Mouse (Mus musculus): ENCODE results near the gene Mxra7. TPM values are rescaled to one million over a fixed set of nuclear protein-coding genes. Genes with fewer than 3 reads are reported as not detected.
"Not testable (repeated sequence)": the region's sequence is repeated elsewhere in the genome, so short reads cannot be mapped to it uniquely, and the experiment has no call there.

The Mxra7 gene
- total RNA-seq (2015) (0.55 TPM in 1 of 2 replicates, not detected in the other), total RNA-seq (2017) (0.33 TPM in 1 of 2 replicates, not detected in the other)

DNA sequence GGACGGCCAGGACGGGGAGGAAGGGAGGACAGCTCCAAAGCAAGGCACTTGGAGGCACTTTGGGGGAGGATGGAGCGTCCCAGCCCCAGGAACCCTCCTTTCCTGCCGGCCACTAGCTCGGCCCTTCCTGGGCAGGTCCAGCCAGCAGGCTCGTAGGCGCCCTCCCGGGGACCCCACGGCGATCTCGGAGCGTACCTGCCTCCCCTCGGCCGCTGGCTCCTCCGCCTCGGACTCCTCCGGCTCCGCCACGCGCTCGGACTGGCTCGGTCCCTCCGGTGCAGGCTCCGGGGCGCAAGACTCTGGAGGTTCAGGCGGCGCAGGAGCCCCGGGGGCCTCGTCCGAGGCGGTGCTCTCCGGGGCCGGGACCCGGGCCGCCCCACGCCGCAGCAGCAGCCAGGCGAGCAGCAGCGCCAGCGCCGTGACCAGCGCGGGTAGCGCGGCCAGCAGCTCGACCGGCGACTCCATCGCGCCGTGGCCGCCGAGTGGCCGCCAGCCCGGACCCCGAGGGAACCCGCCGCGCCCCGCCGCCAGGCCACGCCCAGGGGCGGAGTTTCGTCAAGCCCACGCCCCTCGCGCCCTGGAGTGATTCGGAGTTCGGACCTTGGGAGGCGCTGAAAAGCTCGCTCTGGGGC is at the start of gene Mxra7:
TSS of gene Mxra7 (minus strand) at position 513 of the 632 bp plus-strand sequence.
- ATAC-seq (ENCODE audit: poor library complexity, severe bottlenecking), result peak; percentile 82

DNA sequence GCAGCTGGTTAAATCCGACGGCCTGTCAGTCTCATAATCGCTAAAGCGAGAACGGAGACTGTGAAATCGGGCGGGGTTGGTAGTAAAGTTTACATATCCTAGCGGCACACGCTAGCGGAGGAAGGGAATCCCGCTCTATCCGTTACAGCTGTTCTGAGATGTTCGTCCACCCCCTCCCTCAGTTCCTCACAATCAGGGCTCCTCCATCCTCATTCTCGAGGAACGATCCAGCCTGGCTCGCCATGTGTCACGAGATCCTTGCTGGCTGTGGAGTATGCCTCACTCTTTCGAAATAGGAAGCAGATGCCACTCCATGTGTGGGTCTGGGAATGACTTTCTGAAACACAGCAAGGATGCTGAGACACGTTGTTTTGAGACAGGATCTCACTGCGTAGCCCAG is 46.1 kb upstream of the Mxra7 start:
- no peak for ATAC-seq (ENCODE audit: poor library complexity, severe bottlenecking)

DNA sequence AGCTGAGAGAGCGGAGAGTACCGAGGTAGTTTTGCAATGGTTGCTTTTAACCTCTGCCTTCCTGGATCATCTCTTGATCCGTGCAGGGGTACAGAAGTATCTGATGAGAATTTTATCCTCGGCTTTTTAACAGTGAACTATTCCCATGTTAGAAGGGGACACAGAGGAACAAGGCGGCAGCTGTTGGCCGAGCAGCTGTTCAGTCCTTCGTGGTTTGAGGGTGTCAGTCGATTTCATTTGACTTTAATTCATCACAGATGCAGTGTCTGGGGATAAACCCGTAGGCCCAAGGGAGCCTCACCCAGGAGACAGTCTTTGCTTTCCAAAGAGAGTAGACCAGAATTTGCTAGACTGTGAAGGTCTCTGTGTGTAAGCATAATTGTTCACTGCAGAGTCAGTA is 43.7 kb upstream of the Mxra7 start:
- ATAC-seq (ENCODE audit: poor library complexity, severe bottlenecking), result no peak

DNA sequence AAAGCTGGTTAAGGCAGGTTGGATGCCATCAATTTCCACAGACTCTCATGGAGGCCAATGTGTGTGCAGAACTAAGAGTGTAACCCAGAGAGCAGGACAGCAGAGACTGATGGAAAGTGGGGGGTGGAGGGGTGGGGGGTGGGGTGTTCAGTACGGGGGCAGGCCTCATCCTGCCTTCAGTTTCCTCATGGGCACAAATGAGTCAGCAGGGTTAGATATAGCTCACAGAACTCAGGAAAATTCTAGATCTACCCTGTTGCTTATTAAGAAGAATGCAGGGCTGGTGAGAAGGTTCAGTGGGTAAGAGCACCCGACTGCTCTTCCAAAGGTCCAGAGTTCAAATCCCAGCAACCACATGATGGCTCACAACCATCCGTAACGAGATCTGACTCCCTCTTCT is 41.8 kb upstream of the Mxra7 start:
- no peak for ATAC-seq (ENCODE audit: poor library complexity, severe bottlenecking)

DNA sequence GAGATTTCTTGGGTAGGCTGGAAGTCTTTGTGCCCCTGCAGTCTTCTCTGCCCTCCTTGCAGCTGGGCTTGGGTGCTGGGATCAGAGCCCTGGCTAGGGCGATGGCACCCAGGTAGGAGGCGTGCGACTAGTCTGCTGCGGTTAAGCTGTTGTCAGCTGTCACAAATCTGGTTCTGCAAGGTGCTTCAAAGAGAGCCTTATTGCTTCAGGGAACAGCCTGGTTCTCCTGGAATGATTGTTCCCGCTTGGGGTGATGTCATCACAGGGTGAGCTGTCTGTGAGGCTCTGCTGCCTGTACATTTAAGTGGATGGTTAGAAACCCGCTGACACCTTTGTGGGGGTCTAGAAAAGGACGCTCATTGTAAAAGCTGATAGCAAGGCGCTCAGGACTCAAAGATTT is 41.4 kb upstream of the Mxra7 start:
- ATAC-seq (ENCODE audit: poor library complexity, severe bottlenecking), result no peak

DNA sequence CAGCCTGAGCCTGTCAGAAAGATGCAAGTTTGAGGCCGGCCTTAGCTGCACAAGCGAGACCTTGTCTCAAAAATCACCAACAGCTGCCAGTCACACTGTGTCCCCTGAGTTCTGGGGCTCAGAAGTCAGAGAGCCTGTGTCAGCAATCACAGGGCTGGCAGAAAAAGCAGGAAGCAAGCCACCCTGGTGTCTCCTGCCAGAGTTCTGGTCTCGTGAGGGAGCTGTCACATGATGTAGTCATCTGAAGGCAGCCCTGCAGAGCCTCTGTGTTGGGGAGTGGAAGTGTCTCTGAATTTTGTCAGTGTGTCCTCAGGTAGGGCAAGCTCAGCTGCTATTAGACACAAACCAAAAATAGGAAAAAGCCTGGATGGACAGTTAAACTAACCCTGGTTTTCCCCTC is 40.3 kb upstream of the Mxra7 start:
- ATAC-seq (ENCODE audit: poor library complexity, severe bottlenecking), result no peak

DNA sequence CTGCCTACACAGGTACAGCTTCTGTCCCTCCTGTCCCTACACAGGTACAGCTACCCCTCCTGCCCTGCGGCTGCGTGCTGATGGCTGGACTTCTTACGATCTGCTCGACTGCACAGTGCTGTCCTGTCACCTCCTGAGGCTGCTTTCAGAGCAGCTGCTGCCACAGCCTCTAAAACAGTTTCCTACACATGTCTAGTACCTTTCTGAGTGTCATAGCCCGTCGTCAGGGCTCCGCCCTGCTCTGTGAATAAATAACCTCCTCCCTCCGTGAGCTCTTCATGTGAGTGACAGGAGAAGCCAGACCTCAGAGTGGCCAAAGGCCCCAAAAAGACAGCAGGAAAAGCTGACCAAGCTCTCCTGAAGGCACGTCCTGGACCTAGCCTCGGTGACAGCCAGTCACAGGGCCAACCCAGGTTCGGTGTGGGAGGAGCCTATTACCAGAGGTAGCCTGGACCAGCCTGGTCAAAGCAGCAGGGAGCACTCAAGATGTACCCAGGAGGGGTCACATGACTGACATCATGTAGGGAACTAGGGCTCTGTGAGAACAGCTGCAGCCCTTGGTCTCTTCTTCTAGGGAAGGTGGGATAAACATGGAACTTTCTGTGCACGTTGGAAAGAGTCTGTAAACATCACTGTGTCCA is 38.2 kb upstream of the Mxra7 start:
- ATAC-seq (ENCODE audit: poor library complexity, severe bottlenecking), result no peak

DNA sequence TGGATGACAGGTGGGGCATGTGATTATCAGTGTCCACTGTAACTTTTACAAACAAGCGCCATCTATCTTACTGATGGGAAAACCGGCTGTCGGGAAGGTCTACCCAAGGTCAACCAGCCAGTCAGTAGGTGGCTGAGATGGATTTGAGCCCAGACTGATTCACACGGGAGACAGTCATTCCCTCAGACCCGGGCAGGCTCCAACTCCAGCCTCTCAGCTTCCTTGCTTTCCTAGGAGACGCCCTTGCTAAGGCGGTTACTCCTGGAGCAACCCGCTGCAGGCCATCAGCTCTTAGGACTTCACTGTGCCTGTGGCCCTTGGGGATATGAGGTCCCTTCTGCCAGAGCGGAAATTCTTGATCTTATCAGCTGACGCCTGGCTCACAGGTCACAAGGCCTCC is 36.6 kb upstream of the Mxra7 start:
- no peak for ATAC-seq (ENCODE audit: poor library complexity, severe bottlenecking)

DNA sequence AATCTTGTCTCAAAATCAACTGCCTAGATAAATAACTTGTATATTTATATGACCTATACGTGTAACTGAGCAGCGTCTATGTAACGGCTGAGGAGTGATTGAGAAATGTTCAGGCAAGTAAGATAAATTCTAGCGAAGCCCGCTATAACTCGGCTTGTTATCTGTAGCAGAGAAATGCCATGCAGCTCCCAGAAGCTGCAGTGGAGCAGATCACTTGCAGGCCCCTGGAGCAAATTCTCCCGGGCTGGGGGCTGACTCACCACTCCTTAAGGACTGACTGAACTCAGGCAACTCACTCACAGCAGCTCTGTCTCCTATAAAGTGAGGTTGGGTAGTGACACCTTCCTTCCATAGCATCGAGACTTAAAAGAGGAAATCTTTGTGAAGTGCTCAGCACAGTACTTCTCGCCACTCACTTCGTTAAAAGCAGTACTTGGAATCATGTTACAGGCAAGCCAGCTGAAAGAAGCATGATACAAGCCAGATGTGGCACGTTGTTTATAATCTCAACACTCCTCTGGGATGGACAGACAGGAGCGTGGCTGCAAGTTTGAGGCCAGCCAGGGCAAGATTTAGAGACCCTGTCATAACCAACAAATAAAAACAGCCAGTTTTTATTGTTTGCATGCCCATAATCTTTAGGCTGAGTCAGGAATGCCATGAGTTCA is 29.5 kb upstream of the Mxra7 start:
- ATAC-seq (ENCODE audit: poor library complexity, severe bottlenecking), result no peak

DNA sequence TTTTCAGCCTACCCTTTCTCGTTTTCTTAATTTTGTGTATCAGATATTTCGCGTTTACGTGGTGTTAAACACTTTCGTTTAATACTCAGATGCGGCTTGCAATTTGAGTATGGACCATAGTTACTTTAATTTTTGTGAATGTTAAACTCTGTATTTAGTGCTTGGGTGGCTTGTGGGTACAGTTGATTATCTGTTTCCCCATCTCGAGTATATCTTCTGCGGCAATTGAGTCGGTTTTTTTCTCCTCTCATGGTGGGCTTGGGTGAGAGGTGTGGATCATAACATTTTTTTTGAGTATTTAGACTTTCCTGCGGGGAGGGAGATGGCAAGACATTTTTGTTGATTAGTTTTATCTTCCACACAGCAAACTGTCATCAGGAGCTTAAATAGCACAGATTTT is 26.4 kb upstream of the Mxra7 start:
- no peak for ATAC-seq (ENCODE audit: poor library complexity, severe bottlenecking)

DNA sequence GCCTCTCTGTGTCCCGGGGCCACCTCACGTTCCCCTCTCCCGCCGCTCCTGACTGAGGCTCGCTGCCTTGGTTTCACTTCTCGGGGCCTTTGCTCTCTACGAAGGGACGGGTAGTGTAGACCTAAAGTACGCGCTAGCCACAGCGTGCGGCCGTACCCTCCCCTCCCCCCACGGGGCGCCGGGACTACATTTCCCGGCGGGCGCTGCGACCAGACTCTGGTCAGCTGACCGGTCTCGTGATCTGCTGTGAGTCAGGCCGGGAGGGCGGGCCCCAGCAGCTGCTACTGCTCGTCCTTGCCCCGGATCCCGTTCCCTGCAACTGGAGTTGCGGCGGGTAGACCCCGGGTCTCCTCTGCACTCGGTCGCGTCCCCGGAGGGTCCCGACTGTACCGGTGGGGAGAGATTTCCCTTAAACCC is 25.7 kb upstream of the Mxra7 start:
- ATAC-seq (ENCODE audit: poor library complexity, severe bottlenecking), result peak; percentile 75

DNA sequence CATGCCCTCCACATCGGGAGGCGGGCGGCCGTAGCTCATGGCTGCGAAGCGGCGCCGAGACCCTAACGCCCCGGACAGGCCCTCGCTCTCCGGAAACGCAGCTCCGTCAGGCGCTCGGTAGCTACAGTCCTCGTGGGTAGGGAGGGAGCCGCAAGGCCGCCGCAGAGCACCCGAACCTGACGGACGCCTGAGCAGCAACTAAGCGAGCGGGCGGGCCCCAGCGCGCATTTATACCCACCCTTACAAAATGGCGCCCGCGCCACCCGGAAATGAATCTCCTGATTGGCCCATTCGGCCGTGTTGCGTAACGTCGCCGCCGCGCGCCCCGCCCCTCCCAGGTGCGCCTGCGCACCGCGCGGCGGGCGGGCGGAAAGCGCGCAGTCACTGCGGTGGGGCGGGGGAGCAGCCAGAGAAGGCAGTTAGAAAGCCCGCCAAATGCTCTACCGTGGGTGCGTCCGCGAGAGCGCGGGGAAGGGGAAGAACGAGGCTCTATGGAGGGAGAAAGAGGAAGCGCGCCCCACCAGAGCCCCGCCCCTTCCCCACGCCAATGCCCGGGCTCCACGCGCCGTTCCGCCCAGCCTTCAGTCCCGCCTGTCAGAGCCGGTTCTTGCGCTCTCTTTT is 25.2 kb upstream of the Mxra7 start, which contains the start of gene Srsf2:
TSS of gene Srsf2 (minus strand) at position 204 of the 621 bp plus-strand sequence.
- peak; percentile 74 for ATAC-seq (ENCODE audit: poor library complexity, severe bottlenecking)

DNA sequence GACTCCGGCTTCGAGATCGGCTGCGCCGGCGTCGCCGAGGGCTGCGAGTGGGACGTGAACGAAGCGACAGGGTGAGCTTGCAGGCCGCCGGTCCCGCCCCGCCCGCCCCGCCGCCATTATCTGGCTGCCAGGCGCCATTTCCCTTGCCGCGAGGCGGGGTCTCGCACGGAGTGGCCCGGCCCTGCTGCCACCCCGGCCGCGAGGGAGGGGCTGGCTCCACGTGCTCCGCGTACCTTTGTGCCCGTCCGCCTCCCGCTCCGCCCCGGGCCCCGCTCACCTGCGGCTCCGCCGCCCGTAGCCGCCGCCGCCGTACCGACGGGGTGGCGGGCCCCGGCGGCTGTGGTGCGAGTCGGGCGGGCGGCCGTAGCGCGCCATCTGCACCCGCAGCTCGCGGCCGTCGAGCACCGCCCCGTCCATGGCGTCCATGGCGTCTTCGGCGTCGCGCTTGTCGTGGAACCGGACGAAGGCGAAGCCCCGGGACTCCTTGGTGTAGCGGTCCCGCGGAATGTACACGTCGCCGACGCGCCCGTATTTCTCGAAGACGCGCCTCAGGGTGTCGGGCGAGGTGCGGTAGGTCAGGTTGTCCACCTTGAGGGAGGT is 24.5 kb upstream of the Mxra7 start, which contains the start of gene Mfsd11:
TSS of gene Mfsd11 (plus strand) at position 150 of the 600 bp plus-strand sequence.
- ATAC-seq (ENCODE audit: poor library complexity, severe bottlenecking), result peak; percentile 34

DNA sequence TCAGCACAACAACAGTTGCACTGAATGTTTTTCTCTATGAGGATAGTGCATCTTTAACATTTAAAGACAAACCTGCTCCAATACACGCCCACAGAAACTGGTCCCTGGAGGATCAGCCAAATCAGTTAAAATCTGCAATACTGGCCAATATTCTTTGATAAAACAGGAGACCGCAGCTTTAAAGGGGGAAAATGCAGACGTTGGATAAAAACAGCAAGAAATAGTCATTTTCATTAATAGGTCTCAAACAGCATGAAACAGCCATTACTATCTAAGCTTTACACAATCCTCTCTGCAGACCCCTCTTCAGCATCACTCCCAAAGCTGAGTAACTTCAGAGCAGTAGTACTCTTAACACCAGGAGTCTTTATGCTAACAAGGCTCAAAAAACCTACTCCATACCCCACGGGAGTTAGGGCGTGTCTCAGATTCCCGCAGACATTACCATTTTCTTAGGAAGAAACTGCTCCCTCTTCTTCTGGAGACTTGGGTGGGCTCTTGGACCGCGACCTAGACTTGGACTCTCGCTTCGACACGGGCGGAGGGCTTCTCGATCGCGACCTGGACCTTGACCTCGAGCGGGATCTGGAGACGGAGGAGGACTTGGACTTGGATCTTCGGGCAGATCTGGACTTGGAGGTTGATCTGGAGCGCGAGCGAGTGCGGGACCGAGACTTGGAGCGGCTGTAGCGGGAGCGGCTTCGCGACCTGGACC is 23.9 kb upstream of the Mxra7 start:
- ATAC-seq (ENCODE audit: poor library complexity, severe bottlenecking), result no peak

DNA sequence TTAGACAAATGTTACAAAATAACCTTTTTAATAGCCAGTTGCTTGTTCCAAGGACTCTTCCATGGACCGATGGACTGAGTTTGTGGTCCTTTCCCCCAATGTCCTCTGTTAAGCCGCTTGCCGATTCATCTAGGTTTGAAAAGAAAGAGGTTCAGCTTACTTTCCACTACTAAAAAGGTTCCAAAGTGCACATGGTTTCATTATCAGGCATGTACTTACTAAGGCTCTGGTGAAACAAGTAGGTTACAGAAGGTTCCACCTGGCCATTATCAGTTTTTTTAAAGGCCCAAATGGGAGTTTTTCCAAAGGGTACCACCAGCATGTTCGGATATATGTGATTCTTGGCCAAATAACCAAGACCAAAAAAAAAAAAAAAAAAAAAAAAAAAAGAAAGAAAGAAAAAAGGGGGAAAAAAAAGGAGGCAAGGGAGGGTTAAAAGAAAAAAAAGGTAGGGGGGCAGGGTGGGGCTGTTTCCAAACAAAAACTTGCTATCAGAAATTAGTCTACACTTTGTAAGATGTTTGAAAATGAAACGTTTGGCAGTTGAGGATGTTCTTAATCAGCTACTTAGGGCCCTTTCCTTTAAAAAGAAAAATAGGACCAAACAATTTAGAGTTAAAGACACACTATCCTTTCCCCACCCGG is 23.1 kb upstream of the Mxra7 start:
- ATAC-seq (ENCODE audit: poor library complexity, severe bottlenecking), result no peak

DNA sequence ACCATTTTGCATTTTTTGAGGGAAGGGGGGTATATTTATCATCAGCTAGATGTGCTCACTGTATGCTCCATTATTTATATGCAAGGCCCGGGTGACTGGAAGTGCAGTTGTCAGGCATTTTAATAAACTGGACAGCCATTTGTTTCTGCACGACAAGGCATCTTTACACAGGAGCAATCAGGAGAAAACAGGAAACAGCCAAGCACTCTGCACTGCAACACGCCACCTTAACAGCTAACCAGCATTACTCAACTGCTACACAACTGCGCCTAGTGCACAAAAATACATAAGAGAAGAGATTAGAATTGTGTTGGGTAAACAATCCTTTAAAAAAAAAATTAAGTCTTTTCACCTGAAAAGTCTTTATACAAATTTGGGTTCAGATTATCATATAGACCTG is 22.2 kb upstream of the Mxra7 start:
- no peak for ATAC-seq (ENCODE audit: poor library complexity, severe bottlenecking)

DNA sequence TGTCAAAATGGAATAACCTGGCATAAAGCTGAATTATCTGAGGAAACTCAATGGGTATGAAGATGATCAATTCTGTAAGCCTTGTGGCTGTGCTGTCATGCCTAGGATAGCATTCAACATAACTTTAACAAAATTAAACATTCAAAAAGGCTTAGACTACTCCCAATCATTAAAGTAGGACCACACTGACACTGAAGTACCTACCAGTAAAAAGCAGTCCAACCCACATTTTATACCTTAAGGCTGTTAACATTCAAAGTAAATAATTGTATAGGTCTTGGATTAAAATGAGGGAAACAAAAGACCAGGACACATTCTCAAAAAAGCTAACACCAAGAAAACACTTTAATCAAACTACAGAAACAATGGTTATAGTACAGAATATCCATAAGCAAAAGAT is 21.7 kb upstream of the Mxra7 start:
- no peak for ATAC-seq (ENCODE audit: poor library complexity, severe bottlenecking)

DNA sequence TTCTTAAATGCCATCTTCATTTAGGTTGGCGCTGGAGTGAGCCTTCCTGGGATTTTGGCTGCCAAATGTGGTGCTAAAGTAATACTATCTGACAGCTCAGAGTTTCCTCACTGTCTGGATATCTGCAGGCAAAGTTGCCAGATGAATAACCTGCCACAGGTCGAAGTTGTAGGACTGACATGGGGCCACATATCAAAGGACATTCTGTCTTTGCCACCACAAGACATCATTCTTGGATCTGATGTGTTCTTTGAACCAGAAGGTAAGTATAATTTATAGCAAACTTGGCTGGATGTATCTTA is 21.0 kb upstream of the Mxra7 start:
- not testable (repeated sequence) for ATAC-seq (ENCODE audit: poor library complexity, severe bottlenecking)

DNA sequence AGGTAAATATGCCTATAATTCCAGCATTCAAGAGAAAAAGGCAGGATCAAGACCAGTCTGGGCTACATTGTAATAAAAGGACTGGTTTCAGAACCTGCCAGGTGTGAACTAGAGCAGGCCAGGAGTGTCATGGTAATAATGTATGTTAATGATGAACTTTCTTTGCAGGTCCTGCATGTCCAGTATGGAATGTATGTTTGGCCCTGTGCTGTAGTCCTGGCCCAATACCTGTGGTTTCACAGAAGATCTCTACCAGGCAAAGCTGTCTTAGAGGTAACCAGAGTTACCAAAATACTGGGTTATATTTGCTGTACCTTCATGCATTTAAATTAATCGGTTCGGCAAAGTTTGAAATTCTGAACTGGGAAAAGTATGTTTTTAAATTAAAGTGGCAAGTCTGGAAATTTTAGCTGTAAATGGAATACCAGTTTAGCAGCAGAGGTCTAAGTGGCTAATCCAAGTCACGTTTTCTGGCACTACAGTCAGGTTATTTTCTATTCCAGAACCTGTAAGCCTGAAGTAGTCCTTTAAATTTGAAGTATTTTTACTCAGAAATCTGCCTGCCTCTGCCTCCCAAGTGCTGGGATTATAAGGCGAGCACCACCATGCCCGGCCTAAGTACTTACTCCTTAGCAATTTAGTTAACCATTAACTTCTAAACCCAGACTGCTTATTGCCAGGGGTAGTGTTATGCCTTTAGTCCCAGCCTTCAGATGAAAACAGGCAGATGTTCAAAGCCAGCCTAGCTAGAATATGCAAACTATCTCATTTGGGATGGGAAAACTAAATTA is 20.4 kb upstream of the Mxra7 start:
- ATAC-seq (ENCODE audit: poor library complexity, severe bottlenecking), result no peak

Data from megakaryocyte, adult 5-6 weeks (primary cell).